Mouse (Mus musculus) midbrain, embryonic 13.5 days (tissue): ENCODE data around the gene Sfxn3. TPM values are rescaled to one million over a fixed set of nuclear protein-coding genes. Genes with fewer than 3 reads are reported as not detected.
"Not testable (repeated sequence)": the region's sequence is repeated elsewhere in the genome, so short reads cannot be mapped to it uniquely, and the experiment has no call there.

Experiments
- ATAC-seq: fragments of 200-750 bp; cut with Nextera tagmentation; 2 replicates; pipeline ENCODE4 v1.8.0; 2017; ENCODE audit warnings: mild to moderate bottlenecking, moderate TSS enrichment, moderate library complexity
- H3K27ac ChIP-seq: fragments of 300-500 bp; sonication (generic); 2 replicates; pipeline ENCODE4 v1.5.1; 2015; ENCODE audit warnings: inconsistent platforms, mild to moderate bottlenecking, moderate library complexity
- H3K27me3 ChIP-seq: fragments of 300-500 bp; sonication (generic); 2 replicates; pipeline ENCODE4 v1.6.1; 2015; ENCODE audit warnings: mild to moderate bottlenecking, inconsistent platforms
- H3K36me3 ChIP-seq: fragments of 300-500 bp; sonication (generic); 2 replicates; pipeline ENCODE4 v1.6.1; 2015; ENCODE audit warnings: mild to moderate bottlenecking, inconsistent platforms
- H3K4me1 ChIP-seq: fragments of 300-500 bp; sonication (generic); replicated peaks from 2 replicates; pipeline ENCODE4 v1.6.1; 2015; ENCODE audit warnings: inconsistent platforms
- H3K4me2 ChIP-seq: fragments of 300-500 bp; sonication (generic); replicated peaks from 2 replicates; pipeline ENCODE4 v1.6.1; 2015; ENCODE audit warnings: moderate library complexity, mild to moderate bottlenecking, inconsistent platforms
- H3K4me3 ChIP-seq: fragments of 300-500 bp; sonication (generic); replicated peaks from 2 replicates; pipeline ENCODE4 v1.5.1; 2015; ENCODE audit warnings: mild to moderate bottlenecking, inconsistent platforms
- H3K9ac ChIP-seq: fragments of 300-500 bp; sonication (generic); replicated peaks from 2 replicates; pipeline ENCODE4 v1.6.1; 2015; ENCODE audit warnings: mild to moderate bottlenecking, inconsistent platforms
- H3K9me3 ChIP-seq: fragments of 300-500 bp; sonication (generic); 2 replicates; pipeline ENCODE4 v1.6.1; 2016; ENCODE audit warnings: mild to moderate bottlenecking, inconsistent platforms
- WGBS: fragments of 180-500 bp; shearing (Covaris S2); methylation state at CpG from one replicate; pipeline ENCODE4 v1.1.7; 2015; 5-methylcytosine and 5-hydroxymethylcytosine counted together
- polyA plus RNA-seq: library from polyadenylated mRNA; unstranded; fragments of >200 nt; fragmentation: Nextera tagmentation; extraction: Ambion mirVana; gene quantifications from 2 replicates; pipeline ENCODE4 v1.2.1, GENCODE M21; 2015

Gene Sfxn3
- polyA plus RNA-seq, 1 experiment from 2014 or later, result 58.1 TPM

DNA sequence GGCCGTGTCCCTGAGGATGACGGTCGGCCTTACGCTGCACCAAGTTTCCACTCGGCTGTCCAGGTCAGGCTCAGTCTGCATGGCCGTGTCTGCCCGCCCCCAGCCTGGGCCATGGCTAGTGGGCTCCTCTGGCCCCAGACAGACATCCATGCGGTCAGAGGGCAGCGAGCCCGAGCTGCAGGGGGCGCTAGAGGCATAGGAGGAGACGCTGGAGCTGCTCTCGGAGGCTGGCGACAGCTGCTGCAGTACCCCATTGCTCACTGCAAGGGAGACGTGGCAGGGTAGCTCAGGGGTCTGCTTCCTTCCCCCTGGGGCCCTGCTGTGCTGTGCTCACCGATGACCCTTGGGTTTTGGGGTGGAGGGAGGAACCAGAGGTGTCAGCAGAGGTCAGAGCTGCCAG, 10.4 kb upstream of the Sfxn3 start:
- H3K4me1 ChIP-seq, result 0 out of 2 replicates have a peak, but pooled peaks cover 5% of the 10 kb centered on the region
- H3K4me3 ChIP-seq, result no peak overlapping the region
- WGBS, result 25% methylated on average over 16 of the region's 16 CpGs
- no peak; the same call in 1 of the 2 replicates for ATAC-seq
- no peak overlapping the region for H3K27ac ChIP-seq
- H3K9me3 ChIP-seq, result no peaks in the 10 kb centered on the region
- no peaks in the 10 kb centered on the region for H3K36me3 ChIP-seq
- H3K27me3 ChIP-seq, result peaks cover 15% of the 10 kb centered on the region; the same call in 1 of the 2 replicates
- H3K9ac ChIP-seq, result no peak overlapping the region
- H3K4me2 ChIP-seq, result no peak overlapping the region

DNA sequence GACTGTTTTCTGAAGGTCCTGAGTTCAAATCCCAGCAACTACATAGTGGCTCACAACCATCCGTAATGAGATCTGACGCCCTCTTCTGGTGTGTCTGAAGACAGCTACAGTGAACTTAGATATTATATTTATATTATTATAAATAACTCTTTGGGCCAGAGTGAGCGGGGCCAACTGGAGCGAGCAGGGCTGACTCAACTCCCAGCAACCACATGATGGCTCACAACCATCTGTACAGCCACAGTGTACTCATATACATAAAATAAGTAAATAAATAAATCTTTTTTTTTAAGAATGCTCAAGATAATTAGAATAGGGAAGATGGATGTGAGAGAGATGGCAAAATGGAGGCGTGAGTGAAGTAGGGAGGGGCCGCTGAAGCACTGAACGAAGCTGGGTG, 9.1 kb upstream of the Sfxn3 start:
- not testable (repeated sequence) for H3K9ac ChIP-seq, H3K36me3 ChIP-seq, H3K4me2 ChIP-seq, ATAC-seq, H3K27ac ChIP-seq, H3K4me1 ChIP-seq, H3K4me3 ChIP-seq, H3K9me3 ChIP-seq
- H3K27me3 ChIP-seq, result peaks cover 15% of the 10 kb centered on the region; the same call in 1 of the 2 replicates
- WGBS, result 93% methylated on average over 7 of the region's 7 CpGs

DNA sequence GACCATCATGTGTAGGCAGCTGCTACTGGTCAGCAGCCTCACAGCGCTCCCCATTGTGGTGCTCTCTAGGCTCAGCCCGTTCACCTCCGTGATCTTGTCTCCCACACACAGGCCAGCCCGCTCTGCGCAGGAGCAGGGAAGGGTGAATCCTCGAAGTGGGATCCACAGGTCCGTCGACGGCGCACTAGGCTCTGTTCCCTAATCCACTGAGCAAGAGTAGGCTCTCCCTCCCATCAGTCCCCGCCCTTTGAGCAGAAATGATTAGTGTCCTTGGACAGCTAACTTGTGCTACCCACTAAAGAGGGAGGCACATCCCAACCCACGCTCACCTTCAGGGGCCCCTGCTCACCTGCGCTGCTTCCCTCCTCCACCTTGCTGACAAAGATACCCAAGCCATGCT, 7.1 kb upstream of the Sfxn3 start:
- no peak for ATAC-seq
- H3K4me1 ChIP-seq, result no peaks in the 10 kb centered on the region
- H3K4me2 ChIP-seq, result no peak overlapping the region
- WGBS, result 51% methylated on average over 13 of the region's 13 CpGs
- H3K4me3 ChIP-seq, result no peak overlapping the region
- peaks cover 26% of the 10 kb centered on the region for H3K27me3 ChIP-seq
- H3K9me3 ChIP-seq, result no peaks in the 10 kb centered on the region
- H3K27ac ChIP-seq, result no peak overlapping the region
- H3K36me3 ChIP-seq, result no peaks in the 10 kb centered on the region
- no peak overlapping the region for H3K9ac ChIP-seq

DNA sequence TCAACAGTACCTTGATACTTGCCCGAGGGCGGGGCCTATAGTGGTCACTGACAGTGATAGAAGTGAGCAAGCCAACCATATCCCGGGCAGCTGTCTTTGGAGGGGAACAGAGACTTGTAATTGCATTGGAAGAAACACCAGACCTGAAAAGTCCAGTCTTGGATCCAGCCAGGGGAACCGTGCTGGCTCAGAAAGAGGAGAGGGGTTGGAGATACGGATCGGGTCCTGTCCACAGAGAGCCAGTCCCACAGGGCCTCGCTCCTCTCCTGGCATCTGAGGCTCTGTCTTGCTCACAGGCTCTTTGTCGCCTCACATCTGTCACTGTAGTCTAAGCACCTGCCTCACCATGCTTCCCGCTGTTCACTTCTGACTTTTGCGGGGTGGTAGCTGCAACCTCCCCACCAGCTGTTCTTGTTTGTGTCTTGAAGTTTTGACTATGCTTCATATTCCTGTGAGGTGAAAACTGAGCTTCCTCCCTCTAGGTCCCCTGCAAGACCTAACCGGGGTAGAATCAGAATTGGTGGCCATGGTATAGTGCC, 2.8 kb upstream of the Sfxn3 start:
- Histone ChIP-seq H3K4me1 (peaks cover 29% of the 10 kb centered on the region), H3K27me3 (peaks cover 31% of the 10 kb centered on the region), H3K9me3 (no peaks in the 10 kb centered on the region), H3K4me3 (no peak overlapping the region), H3K9ac (no peak overlapping the region), H3K36me3 (no peaks in the 10 kb centered on the region), H3K27ac (no peak overlapping the region), H3K4me2 (no peak overlapping the region)
- no peak for ATAC-seq
- 67% methylated on average over 11 of the region's 11 CpGs for WGBS

DNA sequence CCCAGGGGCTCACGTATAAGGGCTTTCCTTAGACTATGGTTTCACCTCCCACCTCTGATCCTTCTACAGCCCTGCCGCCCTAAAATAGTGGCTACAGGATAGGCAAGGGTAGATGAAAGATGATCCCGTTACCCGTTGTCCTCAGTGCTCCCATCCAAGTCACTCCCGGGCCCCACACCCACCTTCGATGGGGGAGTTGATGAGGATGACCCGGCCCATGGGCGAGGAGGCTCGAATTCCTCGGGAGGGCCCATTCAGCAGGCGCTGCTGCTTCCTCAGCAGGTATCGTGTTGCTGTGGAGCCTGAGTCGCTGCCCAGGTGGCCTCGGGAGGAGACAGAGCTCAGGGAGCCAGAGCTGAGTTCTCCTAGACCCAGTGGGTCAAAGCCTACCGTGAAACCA, 2.1 kb upstream of the Sfxn3 start:
- Histone ChIP-seq H3K4me2 (no peak overlapping the region), H3K9ac (no peak overlapping the region), H3K4me1 (peaks cover 32% of the 10 kb centered on the region), H3K4me3 (no peak overlapping the region), H3K27ac (no peak overlapping the region), H3K36me3 (peaks cover 4% of the 10 kb centered on the region; the same call in 1 of the 2 replicates), H3K27me3 (peaks cover 23% of the 10 kb centered on the region), H3K9me3 (no peaks in the 10 kb centered on the region)
- ATAC-seq, result no peak
- 52% methylated on average over 15 of the region's 15 CpGs for WGBS

DNA sequence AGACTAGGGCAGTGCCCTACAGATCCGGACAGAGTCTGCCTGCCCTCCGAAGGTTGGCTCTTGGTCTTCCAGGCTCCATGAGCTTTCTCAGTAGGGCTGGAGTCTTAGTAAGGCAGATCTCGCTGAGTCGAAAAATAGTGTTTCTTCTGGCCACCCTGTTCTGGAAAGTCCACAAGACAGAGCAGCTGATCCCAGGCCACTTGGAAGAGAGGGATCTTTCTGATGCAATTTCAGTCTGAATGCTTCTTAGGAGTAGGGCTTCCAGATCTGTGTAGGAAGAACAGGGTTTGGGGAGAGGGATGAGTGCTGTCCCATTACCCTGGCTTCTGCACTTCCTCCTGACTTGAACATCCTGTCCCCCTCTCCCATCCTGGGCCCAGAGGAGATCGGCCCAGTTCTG, 1.7 kb upstream of the Sfxn3 start, which contains the start of gene Pdzd7:
Pdzd7 (minus strand) TSS at position 67 of the 400 bp plus-strand sequence.
- H3K4me1 ChIP-seq, result peaks cover 32% of the 10 kb centered on the region
- peak within 1 kb of the TSS; percentile 71 for H3K4me2 ChIP-seq
- WGBS, result 82% methylated on average over 5 of the region's 5 CpGs
- peaks cover 22% of the 10 kb centered on the region for H3K27me3 ChIP-seq
- peaks cover 8% of the 10 kb centered on the region; the same call in 1 of the 2 replicates for H3K36me3 ChIP-seq
- peak within 1 kb of the TSS; percentile 87 for H3K27ac ChIP-seq
- peak within 1 kb of the TSS; percentile 68 for H3K9ac ChIP-seq
- no peaks in the 10 kb centered on the region for H3K9me3 ChIP-seq
- H3K4me3 ChIP-seq, result peak within 1 kb of the TSS; percentile 49
- no peak for ATAC-seq

DNA sequence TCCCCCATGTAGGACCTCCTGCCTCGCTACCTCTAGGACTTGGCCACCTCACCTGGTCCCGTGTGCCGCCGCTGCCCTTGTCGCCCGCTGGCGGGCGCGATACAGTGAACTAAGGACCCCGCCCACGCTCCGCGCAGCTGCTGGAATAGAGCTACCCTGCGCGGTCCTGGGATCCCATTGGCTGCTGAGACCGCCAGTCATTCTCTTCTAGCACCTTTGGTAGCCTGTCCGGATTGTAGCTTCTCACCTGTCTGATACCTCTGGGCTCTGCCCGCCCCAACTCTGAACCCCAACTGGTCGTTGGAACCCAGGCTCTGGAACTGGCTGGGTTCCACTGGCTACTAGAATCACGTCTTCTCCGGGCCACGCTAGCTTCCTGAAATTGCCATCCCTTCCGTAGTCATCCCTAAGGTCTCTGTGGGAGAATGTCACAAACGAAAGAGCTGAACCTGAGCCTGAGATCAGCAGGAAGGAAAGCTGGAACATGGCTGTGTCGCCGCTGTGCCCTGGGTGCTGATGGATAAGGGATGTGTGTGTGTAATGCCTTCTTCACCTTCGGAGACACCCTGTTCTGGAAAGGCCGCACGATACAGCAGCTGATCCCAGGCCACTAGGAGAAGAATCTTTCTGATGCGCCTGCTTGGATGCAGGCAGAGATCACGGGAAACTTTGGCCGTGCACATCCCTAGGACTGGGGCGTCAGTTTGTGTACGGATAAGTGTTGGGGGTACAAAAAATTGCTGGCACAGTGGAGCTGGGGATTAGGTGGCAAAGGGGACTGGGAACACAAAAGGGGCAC, 581 bp upstream of the Sfxn3 start:
- Histone ChIP-seq H3K27me3 (peaks cover 22% of the 10 kb centered on the region), H3K9ac (peak overlapping the region; percentile 68), H3K4me3 (peak overlapping the region; percentile 49), H3K9me3 (no peaks in the 10 kb centered on the region), H3K4me2 (peak overlapping the region; percentile 71), H3K27ac (peak overlapping the region; percentile 87), H3K4me1 (peaks cover 32% of the 10 kb centered on the region), H3K36me3 (peaks cover 14% of the 10 kb centered on the region)
- WGBS, result 2% methylated on average over 34 of the region's 34 CpGs
- peak; percentile 73 for ATAC-seq

DNA sequence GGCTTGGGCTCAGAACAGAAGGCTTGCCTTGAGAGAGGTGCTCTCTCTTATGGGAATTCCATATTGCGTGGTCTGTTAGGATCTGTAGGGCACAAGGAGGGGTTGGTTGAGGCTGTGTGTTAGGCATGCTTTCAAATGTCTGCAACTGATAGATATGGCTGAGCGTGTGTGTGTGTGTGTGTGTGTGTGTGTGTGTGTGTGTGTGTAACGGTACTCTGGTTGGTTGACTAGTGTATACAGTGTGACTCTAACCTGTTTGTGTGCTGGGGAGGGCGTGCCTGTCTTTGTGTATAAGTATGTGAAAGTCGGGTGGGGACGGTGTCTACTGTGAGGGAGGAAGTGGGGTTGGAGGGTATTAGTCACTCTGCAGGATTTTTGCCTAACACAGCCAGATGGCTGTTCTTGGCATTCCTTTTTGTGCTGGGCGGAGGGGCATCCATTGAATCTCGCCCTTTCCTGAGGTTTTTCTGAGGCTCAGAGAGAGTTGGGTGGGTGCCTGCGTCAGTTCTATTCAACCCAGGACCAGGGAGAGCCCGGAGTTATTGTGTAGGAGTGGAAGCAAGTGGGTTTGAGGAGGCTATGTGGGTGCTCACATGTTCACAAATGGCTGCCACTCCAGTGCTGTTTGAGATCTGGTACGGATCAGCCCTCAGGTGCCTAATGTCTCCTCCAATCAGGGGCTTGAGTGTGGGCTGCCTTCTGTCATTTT, 786 bp downstream of the Sfxn3 start:
- peaks cover 22% of the 10 kb centered on the region for H3K27me3 ChIP-seq
- 44% methylated on average over 11 of the region's 11 CpGs for WGBS
- H3K4me3 ChIP-seq, result peak overlapping the region; percentile 49
- H3K36me3 ChIP-seq, result peaks cover 27% of the 10 kb centered on the region
- H3K9me3 ChIP-seq, result no peaks in the 10 kb centered on the region
- peak overlapping the region; percentile 87 for H3K27ac ChIP-seq
- H3K4me1 ChIP-seq, result peaks cover 32% of the 10 kb centered on the region
- peak overlapping the region; percentile 71 for H3K4me2 ChIP-seq
- H3K9ac ChIP-seq, result peak overlapping the region; percentile 68
- peak; percentile 70 for ATAC-seq

DNA sequence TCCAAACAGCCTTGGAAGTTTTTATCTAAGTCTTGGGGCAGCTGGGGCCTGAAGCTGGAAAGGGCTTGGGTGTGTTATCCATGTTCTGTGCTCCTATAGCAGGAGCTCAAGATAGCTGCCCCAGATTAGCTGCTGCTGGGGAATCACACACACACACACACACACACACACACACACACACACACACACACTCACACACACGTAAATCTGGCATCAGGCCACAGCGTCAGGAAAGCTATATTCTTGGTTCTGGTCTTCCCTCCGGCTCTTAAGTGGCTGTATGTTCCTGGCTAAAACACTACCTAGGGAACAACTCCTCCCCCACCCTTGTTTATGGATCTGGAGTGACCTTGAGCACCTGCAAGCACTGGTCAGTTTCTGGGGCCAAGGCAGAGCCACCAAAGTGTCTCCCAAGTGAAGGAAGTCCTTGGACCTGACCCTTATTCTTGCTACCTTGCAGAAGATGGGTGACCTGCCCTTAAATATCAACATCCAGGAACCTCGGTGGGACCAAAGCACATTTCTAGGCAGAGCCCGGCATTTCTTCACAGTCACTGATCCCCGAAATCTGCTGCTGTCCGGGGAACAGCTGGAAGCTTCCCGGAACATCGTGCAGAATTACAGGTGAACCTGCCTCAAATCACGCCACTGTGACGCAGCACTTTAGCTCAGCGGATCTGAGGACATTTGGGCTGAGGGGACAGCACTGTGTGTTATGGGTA, 1.5 kb downstream of the Sfxn3 start:
- no peak for ATAC-seq
- peak overlapping the region; percentile 87 for H3K27ac ChIP-seq

DNA sequence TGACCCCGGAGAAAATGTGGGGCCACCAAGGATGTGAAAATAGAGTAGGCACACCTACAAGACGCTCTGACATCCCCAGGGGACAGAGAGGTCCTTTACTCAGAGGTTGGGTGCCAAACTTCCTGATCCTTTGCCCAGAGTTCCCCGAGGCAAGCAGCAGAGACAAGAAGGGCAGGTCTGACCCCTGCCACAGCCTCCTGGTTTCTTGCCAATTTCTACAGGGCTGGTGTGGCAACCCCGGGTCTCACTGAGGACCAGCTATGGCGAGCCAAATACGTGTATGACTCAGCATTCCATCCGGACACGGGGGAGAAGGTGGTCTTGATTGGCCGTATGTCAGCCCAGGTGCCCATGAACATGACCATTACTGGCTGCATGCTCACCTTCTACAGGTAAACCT, 2.2 kb downstream of the Sfxn3 start:
- H3K9me3 ChIP-seq, result no peaks in the 10 kb centered on the region
- H3K4me2 ChIP-seq, result peak overlapping the region; percentile 71; the same call in 1 of the 2 replicates
- ATAC-seq, result no peak
- no peak overlapping the region for H3K27ac ChIP-seq
- peaks cover 32% of the 10 kb centered on the region for H3K4me1 ChIP-seq
- H3K36me3 ChIP-seq, result peaks cover 40% of the 10 kb centered on the region
- H3K9ac ChIP-seq, result no peak overlapping the region
- H3K27me3 ChIP-seq, result peaks cover 18% of the 10 kb centered on the region
- peak overlapping the region; percentile 49; the same call in 1 of the 2 replicates for H3K4me3 ChIP-seq
- WGBS, result 79% methylated on average over 9 of the region's 9 CpGs

More for the DNA sequence above, 1.5 kb downstream of the Sfxn3 start:
- Histone ChIP-seq H3K9me3 (no peaks in the 10 kb centered on the region), H3K4me3 (peak overlapping the region; percentile 49), H3K27me3 (peaks cover 22% of the 10 kb centered on the region), H3K4me2 (peak overlapping the region; percentile 71), H3K9ac (peak overlapping the region; percentile 68), H3K36me3 (peaks cover 34% of the 10 kb centered on the region), H3K4me1 (peaks cover 32% of the 10 kb centered on the region)
- 76% methylated on average over 12 of the region's 12 CpGs for WGBS

DNA sequence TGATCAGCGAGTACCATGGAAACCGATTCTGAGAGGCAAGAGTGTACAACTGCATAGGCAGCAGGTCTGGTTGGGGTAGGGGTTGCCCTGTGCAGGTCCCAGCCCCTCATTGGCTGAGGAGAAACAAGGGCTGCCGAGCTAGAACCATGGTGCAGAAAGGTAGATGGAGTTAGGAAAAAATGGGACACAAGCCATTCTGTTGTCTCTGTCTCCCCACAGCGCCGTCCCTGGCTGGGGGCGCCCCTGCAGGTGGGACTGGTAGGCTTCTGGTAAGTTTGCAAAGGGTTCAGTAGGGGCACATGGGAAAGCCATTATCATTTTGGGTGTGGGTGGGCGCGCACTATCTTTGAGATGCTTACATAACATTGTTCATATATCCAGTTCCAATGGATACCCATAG, 6.1 kb downstream of the Sfxn3 start:
- Histone ChIP-seq H3K27ac (no peak overlapping the region), H3K9me3 (no peaks in the 10 kb centered on the region), H3K4me1 (peaks cover 34% of the 10 kb centered on the region), H3K36me3 (peaks cover 50% of the 10 kb centered on the region), H3K4me3 (no peak overlapping the region), H3K27me3 (no peaks in the 10 kb centered on the region), H3K9ac (no peak overlapping the region), H3K4me2 (no peak overlapping the region)
- no peak for ATAC-seq
- WGBS, result 90% methylated on average over 8 of the region's 8 CpGs
